Mouse (Mus musculus) liver, postnatal 0 days (tissue): ENCODE results near the gene Rsc1a1. TPM values are rescaled to one million over a fixed set of nuclear protein-coding genes. Genes with fewer than 3 reads are reported as not detected.

Experiments used
- ATAC-seq: fragments of 200-750 bp; cut with Nextera tagmentation; 2 replicates; pipeline ENCODE4 v1.8.0; 2017; ENCODE audit warnings: mild to moderate bottlenecking, moderate library complexity
- DNase-seq: peaks from one replicate; pipeline ENCODE4 v3.0.0-alpha.2; 2016
- H3K27ac ChIP-seq: fragments of 300-500 bp; sonication (generic); 2 replicates; pipeline ENCODE4 v1.5.1; 2014; ENCODE audit warnings: antibody characterized with exemption, moderate library complexity, mild to moderate bottlenecking, low read depth
- H3K27me3 ChIP-seq: fragments of 300-500 bp; sonication (generic); 2 replicates; pipeline ENCODE4 v1.6.1; 2014; ENCODE audit warnings: low read length, control low read depth, mixed read lengths; ENCODE audit not compliant: insufficient read depth
- H3K36me3 ChIP-seq: fragments of 300-500 bp; sonication (generic); replicated peaks from 2 replicates; pipeline ENCODE4 v1.6.1; 2014; ENCODE audit warnings: mild to moderate bottlenecking, control low read depth, low read length, moderate library complexity, mixed read lengths; ENCODE audit not compliant: insufficient read depth
- H3K4me1 ChIP-seq: fragments of 300-500 bp; sonication (generic); 2 replicates; pipeline ENCODE4 v1.6.1; 2014; ENCODE audit warnings: antibody characterized with exemption, mild to moderate bottlenecking, control low read depth; ENCODE audit not compliant: insufficient read depth
- H3K4me2 ChIP-seq: fragments of 300-500 bp; sonication (generic); 2 replicates; pipeline ENCODE4 v1.6.1; 2014; ENCODE audit warnings: low read depth, mild to moderate bottlenecking, low read length, moderate library complexity, mixed read lengths
- H3K4me3 ChIP-seq: fragments of 300-500 bp; sonication (generic); 2 replicates; pipeline ENCODE4 v1.5.1; 2014; ENCODE audit warnings: low read depth, low read length
- H3K9ac ChIP-seq: fragments of 300-500 bp; sonication (generic); replicated peaks from 2 replicates; pipeline ENCODE4 v1.6.1; 2014; ENCODE audit warnings: mild to moderate bottlenecking, moderate library complexity
- H3K9me3 ChIP-seq: fragments of 300-500 bp; sonication (generic); 2 replicates; pipeline ENCODE4 v1.6.1; 2016; ENCODE audit warnings: mild to moderate bottlenecking, control low read depth, low read length, mixed read lengths
- CTCF ChIP-seq: sonication (generic); IDR thresholded peaks from 2 replicates; pipeline ENCODE4 v1.5.1; 2016; ENCODE audit warnings: antibody characterized with exemption, low read depth
- EP300 ChIP-seq: IDR thresholded peaks from 2 replicates; pipeline ENCODE4 v1.6.1; 2016; ENCODE audit warnings: antibody characterized with exemption, low read depth, mild to moderate bottlenecking
- WGBS: fragments of 180-500 bp; shearing (Covaris S2); extraction: QIAGEN DNeasy Blood & Tissue Kit; methylation state at CpG from one replicate; pipeline ENCODE4 v1.1.7; 2014; ENCODE audit not compliant: insufficient replicate concordance; 5-methylcytosine and 5-hydroxymethylcytosine counted together
- polyA plus RNA-seq: library from polyadenylated mRNA; unstranded; fragments of >200 nt; fragmentation: Nextera tagmentation; extraction: Ambion mirVana; gene quantifications from 2 replicates; pipeline ENCODE4 v1.2.1, GENCODE M21; 2015

Gene Rsc1a1
- not detected in 2 replicates for polyA plus RNA-seq

GRCm38 (mm10) chr4:141685499-141685898 is at the start of gene Rsc1a1:
Rsc1a1 (minus strand) TSS chr4:141685599.
- no peak within 1 kb of the TSS for H3K9ac ChIP-seq
- TF ChIP-seq CTCF (no peak), EP300 (no peak)
- no peak within 1 kb of the TSS for H3K4me2 ChIP-seq
- H3K27ac ChIP-seq: no peak within 1 kb of the TSS
- peaks cover 68% of the 10 kb centered on the region for H3K36me3 ChIP-seq
- no peaks in the 10 kb centered on the region for H3K27me3 ChIP-seq
- no peak for ATAC-seq
- no peaks in the 10 kb centered on the region for H3K4me1 ChIP-seq
- no peak for DNase-seq
- WGBS: 95% methylated on average over 6 of the region's 6 CpGs
- no peak within 1 kb of the TSS for H3K4me3 ChIP-seq
- H3K9me3 ChIP-seq: no peaks in the 10 kb centered on the region

- H3K9ac ChIP-seq: no peak overlapping the region
- 32% methylated on average over 9 of the region's 9 CpGs for WGBS
- TF ChIP-seq CTCF: no peak
- no peak for TF ChIP-seq EP300
- peaks cover 19% of the 10 kb centered on the region for H3K4me1 ChIP-seq
- ATAC-seq (no peak), DNase-seq (no peak)
- no peak overlapping the region for H3K27ac ChIP-seq
- H3K4me2 ChIP-seq: peak overlapping the region; percentile 67
- no peaks in the 10 kb centered on the region for H3K9me3 ChIP-seq
- H3K4me3 ChIP-seq: no peak overlapping the region
- no peaks in the 10 kb centered on the region for H3K36me3 ChIP-seq
- H3K27me3 ChIP-seq: no peaks in the 10 kb centered on the region
Measured at GRCm38 (mm10) chr4:141735206-141735560, 49.8 kb upstream of the Rsc1a1 start.

GRCm38 (mm10) chr4:141734446-141735205 is 49.2 kb upstream of the Rsc1a1 start:
- peak overlapping the region; percentile 67 for H3K4me2 ChIP-seq
- no peak for TF ChIP-seq CTCF
- TF ChIP-seq EP300: no peak
- no peaks in the 10 kb centered on the region for H3K9me3 ChIP-seq
- ATAC-seq (peak; percentile 81), DNase-seq (peak; percentile 90)
- 10% methylated on average over 24 of the region's 24 CpGs for WGBS
- H3K9ac ChIP-seq: no peak overlapping the region
- H3K4me1 ChIP-seq: peaks cover 21% of the 10 kb centered on the region
- peak overlapping the region; percentile 25 for H3K27ac ChIP-seq
- peak overlapping the region; percentile 31 for H3K4me3 ChIP-seq
- no peaks in the 10 kb centered on the region for H3K36me3 ChIP-seq
- H3K27me3 ChIP-seq: no peaks in the 10 kb centered on the region

GRCm38 (mm10) chr4:141731766-141732165 is 46.4 kb upstream of the Rsc1a1 start:
- no peak overlapping the region for H3K4me2 ChIP-seq

GRCm38 (mm10) chr4:141730401-141730800 is 45.0 kb upstream of the Rsc1a1 start:
- WGBS: 83% methylated on average over 13 of the region's 13 CpGs
- ATAC-seq (no peak), DNase-seq (no peak)
- no peak overlapping the region for H3K4me3 ChIP-seq
- no peaks in the 10 kb centered on the region for H3K9me3 ChIP-seq
- peaks cover 35% of the 10 kb centered on the region for H3K4me1 ChIP-seq
- TF ChIP-seq CTCF: no peak
- no peak for TF ChIP-seq EP300
- no peak overlapping the region for H3K9ac ChIP-seq
- H3K36me3 ChIP-seq: no peaks in the 10 kb centered on the region
- no peaks in the 10 kb centered on the region for H3K27me3 ChIP-seq
- H3K4me2 ChIP-seq: no peak overlapping the region
- peak overlapping the region; percentile 92 for H3K27ac ChIP-seq

More at GRCm38 (mm10) chr4:141731766-141732165, 46.4 kb upstream of the Rsc1a1 start:
- Histone ChIP-seq H3K4me1 (peaks cover 32% of the 10 kb centered on the region), H3K27ac (peak overlapping the region; percentile 92), H3K9ac (no peak overlapping the region), H3K9me3 (no peaks in the 10 kb centered on the region), H3K4me3 (no peak overlapping the region), H3K36me3 (no peaks in the 10 kb centered on the region), H3K27me3 (no peaks in the 10 kb centered on the region)
- ATAC-seq: peak; percentile 80
- 50% methylated on average over 5 of the region's 5 CpGs for WGBS
- TF ChIP-seq CTCF (no peak), EP300 (peak; percentile 88)
- DNase-seq: peak; percentile 44

- ATAC-seq: peak; percentile 68
- TF ChIP-seq EP300 (peak; percentile 57; the same call in 1 of the 2 replicates), CTCF (no peak)
- Histone ChIP-seq H3K9ac (no peak overlapping the region), H3K27ac (peak overlapping the region; percentile 92), H3K36me3 (no peaks in the 10 kb centered on the region), H3K4me1 (peaks cover 37% of the 10 kb centered on the region), H3K4me3 (no peak overlapping the region), H3K4me2 (0 out of 2 replicates have a peak overlapping the region, but pooled peaks have one; percentile 1), H3K9me3 (no peaks in the 10 kb centered on the region), H3K27me3 (no peaks in the 10 kb centered on the region)
- DNase-seq: peak; percentile 33
- 66% methylated on average over 3 of the region's 3 CpGs for WGBS
Measured at GRCm38 (mm10) chr4:141729266-141729665, 43.9 kb upstream of the Rsc1a1 start.
